Mouse (Mus musculus): ENCODE measurements around the gene Ninj1. TPM values are rescaled to one million over a fixed set of nuclear protein-coding genes. Genes with fewer than 3 reads are reported as not detected.

Gene Ninj1
- total and polyA plus RNA-seq, 3 experiments = 30.5 to 69.8 TPM; not detected in 1

DNA sequence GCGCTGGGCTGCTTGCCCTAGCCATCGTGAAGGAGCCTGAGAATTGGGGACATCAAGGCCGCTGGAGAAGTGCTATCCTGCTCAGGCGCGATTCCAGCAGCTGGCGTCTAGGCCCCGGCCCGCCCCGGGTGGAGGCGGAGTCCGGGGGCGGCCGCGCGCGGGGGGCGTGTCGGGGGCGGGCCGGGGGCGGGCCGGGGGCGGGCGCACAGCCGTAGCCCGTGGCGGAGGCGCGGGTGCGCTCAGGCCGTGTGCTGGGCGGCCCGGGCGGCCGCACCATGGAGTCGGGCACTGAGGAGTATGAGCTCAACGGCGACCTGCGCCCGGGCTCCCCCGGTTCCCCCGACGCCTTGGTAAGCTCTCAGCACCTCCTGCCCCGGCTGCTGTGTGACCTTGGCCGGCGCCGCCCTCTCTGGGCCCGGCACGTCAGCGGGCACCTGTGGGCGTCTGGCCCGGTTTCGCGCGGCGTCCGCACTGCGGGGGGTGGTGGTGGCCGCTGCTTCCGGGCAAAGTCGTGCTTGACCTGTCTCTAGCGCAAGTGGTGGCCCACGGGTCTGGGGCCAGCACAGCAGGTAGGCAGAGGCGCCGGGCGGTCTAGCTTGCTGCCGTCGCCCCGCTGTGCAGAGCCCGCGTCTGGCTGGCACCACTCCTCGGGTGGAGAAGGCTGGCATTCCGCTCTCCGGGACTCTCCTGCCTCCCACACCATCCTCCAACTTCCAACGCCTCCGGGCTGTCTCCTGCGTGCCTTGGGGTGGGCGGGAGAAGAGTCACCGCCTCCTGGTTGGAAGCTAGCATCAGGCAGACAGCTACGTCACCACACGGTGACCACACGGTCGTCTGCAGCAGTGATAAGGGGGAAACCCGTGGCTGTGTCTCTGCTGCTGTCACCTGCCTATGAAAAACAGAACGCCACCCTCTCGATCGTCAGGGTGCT, at the start of gene Ninj1 (continued):
- TF ChIP-seq RAD21 (IDR thresholded peaks at IDR 0.05; ENCODE audit: low read depth, low read length) (no peak), GABPA (IDR thresholded peaks at IDR 0.05; ENCODE audit: low read depth, low read length) (no peak), CTCF (IDR thresholded peaks at IDR 0.05 in 2 of 3, conservative IDR thresholded peaks at IDR 0.05 in 1 of 3; ENCODE audit: control insufficient read depth in 1 of 3, insufficient read depth in 1 of 3, low read depth in 2 of 3, low read length in 3 of 3, poor library complexity in 1 of 3, severe bottlenecking in 1 of 3) (no peak), GATA1 (IDR thresholded peaks at IDR 0.05; ENCODE audit: low read depth, low read length) (peak; percentile 81), USF2 (IDR thresholded peaks at IDR 0.05; ENCODE audit: borderline replicate concordance in 1 of 2, insufficient read depth in 1 of 2, low read depth in 1 of 2, low read length in 2 of 2) (no peak)

DNA sequence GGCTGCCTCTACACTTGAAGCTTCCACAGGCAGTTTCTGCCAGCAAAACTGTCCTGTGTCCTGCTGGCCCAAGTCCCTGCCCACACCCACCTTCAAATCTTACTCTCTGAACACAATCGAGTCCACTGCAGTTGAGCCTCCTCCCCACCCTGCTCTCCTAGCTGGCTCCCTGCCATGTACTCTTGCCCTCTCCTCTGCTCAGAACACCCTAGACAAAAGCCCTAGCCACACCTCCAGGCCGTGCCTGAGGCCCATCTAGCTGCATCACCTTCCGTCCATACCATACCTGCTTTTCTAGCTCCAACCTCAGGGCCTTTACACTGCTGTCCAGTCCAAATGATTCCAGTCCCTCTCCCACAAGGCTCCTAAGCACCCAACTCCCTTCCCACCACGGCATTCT, 46.7 kb upstream of the Ninj1 start:
- Histone ChIP-seq H3K36me3 (ENCODE audit: control insufficient read depth in 1 of 2, insufficient read depth in 2 of 2, low read length in 2 of 2) (no peaks in the 10 kb centered on the region), H3K9ac (ENCODE audit: control insufficient read depth, low read depth, low read length, poor library complexity, severe bottlenecking) (no peak overlapping the region), H3K27me3 (ENCODE audit: control insufficient read depth in 1 of 2, insufficient read depth in 2 of 2, low read length in 2 of 2) (peaks cover 3 to 4% of the 10 kb centered on the region in 2 experiments; a peak in 2 of 4 replicates), H3K4me3 (ENCODE audit: control insufficient read depth in 1 of 2, insufficient read depth in 1 of 2, low read depth in 2 of 2, low read length in 2 of 2) (no peak overlapping the region), H3K27ac (ENCODE audit: control insufficient read depth, low read depth, low read length) (no peak overlapping the region), H3K79me2 (ENCODE audit: control insufficient read depth, insufficient read depth, low read length, poor library complexity) (no peaks in the 10 kb centered on the region), H3K4me1 (ENCODE audit: control insufficient read depth in 1 of 2, insufficient read depth in 2 of 2, low read length in 2 of 2) (no peaks in the 10 kb centered on the region), H3K9me3 (replicated peaks; ENCODE audit: insufficient read depth, low read length) (no peaks in the 10 kb centered on the region)
- no peak for DNase-seq (ENCODE audit: low read depth, low spot score)
- no peak for TF ChIP-seq TCF12 (IDR thresholded peaks at IDR 0.05; ENCODE audit: low read depth, low read length)
- TF ChIP-seq MAX (IDR thresholded peaks at IDR 0.05; ENCODE audit: low read length) = no peak
- TF ChIP-seq MYB (IDR thresholded peaks at IDR 0.05; ENCODE audit: low read depth, low read length) = no peak
- TF ChIP-seq USF2 (IDR thresholded peaks at IDR 0.05; ENCODE audit: borderline replicate concordance in 1 of 2, insufficient read depth in 1 of 2, low read depth in 1 of 2, low read length in 2 of 2) = no peak
- TF ChIP-seq TAL1 (IDR thresholded peaks at IDR 0.05; ENCODE audit: low read length) = no peak
- TF ChIP-seq GABPA (IDR thresholded peaks at IDR 0.05; ENCODE audit: low read depth, low read length) = no peak
- no peak for TF ChIP-seq USF1 (IDR thresholded peaks at IDR 0.05; ENCODE audit: low read depth, low read length)
- TF ChIP-seq MEF2A (IDR thresholded peaks at IDR 0.05; ENCODE audit: extremely low read depth, insufficient replicate concordance, low read depth, low read length, poor library complexity, severe bottlenecking) = no peak
- no peak for TF ChIP-seq BHLHE40 (IDR thresholded peaks at IDR 0.05; ENCODE audit: borderline replicate concordance, low read depth, low read length)
- TF ChIP-seq ZKSCAN1 (IDR thresholded peaks at IDR 0.05; ENCODE audit: low read depth, low read length) = no peak
- TF ChIP-seq MYC (IDR thresholded peaks at IDR 0.05; ENCODE audit: low read depth, low read length) = no peak
- no peak for TF ChIP-seq POLR2A (IDR thresholded peaks at IDR 0.05; ENCODE audit: control insufficient read depth in 1 of 2, insufficient read depth in 1 of 2, low read depth in 1 of 2, low read length in 2 of 2, poor library complexity in 1 of 2)

DNA sequence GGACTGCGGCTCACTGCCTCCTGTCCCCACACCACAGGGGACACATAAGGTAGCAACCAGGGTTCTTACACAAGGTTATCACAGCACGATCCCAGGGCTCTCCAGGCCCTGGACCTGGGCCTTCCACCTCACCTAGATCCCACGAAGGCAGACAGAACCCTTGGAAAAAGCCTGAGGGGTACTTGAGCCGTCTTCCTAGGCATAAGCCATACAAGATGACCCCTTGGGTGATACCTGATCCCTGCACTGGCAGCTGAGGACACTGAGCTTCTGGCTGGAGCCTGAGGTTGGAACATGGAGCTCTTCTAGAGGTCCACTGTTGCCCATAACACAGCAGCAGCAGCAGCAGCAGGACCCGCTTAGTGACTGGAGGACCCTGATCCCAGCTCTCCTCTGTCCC, 44.9 kb upstream of the Ninj1 start:
- Histone ChIP-seq H3K9ac (ENCODE audit: control insufficient read depth, low read depth, low read length, poor library complexity, severe bottlenecking) (no peak overlapping the region), H3K27ac (ENCODE audit: control insufficient read depth, low read depth, low read length) (no peak overlapping the region), H3K79me2 (ENCODE audit: control insufficient read depth, insufficient read depth, low read length, poor library complexity) (no peaks in the 10 kb centered on the region), H3K27me3 (ENCODE audit: control insufficient read depth in 1 of 2, insufficient read depth in 2 of 2, low read length in 2 of 2) (peaks cover 1 to 3% of the 10 kb centered on the region in 2 experiments; a peak in 2 of 4 replicates), H3K9me3 (replicated peaks; ENCODE audit: insufficient read depth, low read length) (no peaks in the 10 kb centered on the region), H3K4me3 (ENCODE audit: control insufficient read depth in 1 of 2, insufficient read depth in 1 of 2, low read depth in 2 of 2, low read length in 2 of 2) (no peak overlapping the region), H3K36me3 (ENCODE audit: control insufficient read depth in 1 of 2, insufficient read depth in 2 of 2, low read length in 2 of 2) (no peaks in the 10 kb centered on the region), H3K4me1 (ENCODE audit: control insufficient read depth in 1 of 2, insufficient read depth in 2 of 2, low read length in 2 of 2) (no peaks in the 10 kb centered on the region)
- TF ChIP-seq MXI1 (IDR thresholded peaks at IDR 0.05; ENCODE audit: low read depth, low read length) (no peak), GABPA (IDR thresholded peaks at IDR 0.05; ENCODE audit: low read depth, low read length) (no peak), ZMIZ1 (IDR thresholded peaks at IDR 0.05; ENCODE audit: low read depth, low read length) (no peak), CTCF (IDR thresholded peaks at IDR 0.05 in 2 of 3, conservative IDR thresholded peaks at IDR 0.05 in 1 of 3; ENCODE audit: control insufficient read depth in 1 of 3, insufficient read depth in 1 of 3, low read depth in 2 of 3, low read length in 3 of 3, poor library complexity in 1 of 3, severe bottlenecking in 1 of 3) (no peak), USF2 (IDR thresholded peaks at IDR 0.05; ENCODE audit: borderline replicate concordance in 1 of 2, insufficient read depth in 1 of 2, low read depth in 1 of 2, low read length in 2 of 2) (no peak), MAX (IDR thresholded peaks at IDR 0.05; ENCODE audit: low read length) (no peak), HCFC1 (IDR thresholded peaks at IDR 0.05; ENCODE audit: low read depth, low read length) (no peak), JUND (IDR thresholded peaks at IDR 0.05; ENCODE audit: low read depth, low read length) (no peak), TBP (IDR thresholded peaks at IDR 0.05; ENCODE audit: low read depth, low read length) (no peak), GATA1 (IDR thresholded peaks at IDR 0.05; ENCODE audit: low read depth, low read length) (no peak), TCF12 (IDR thresholded peaks at IDR 0.05; ENCODE audit: low read depth, low read length) (no peak), POLR2AphosphoS5 (IDR thresholded peaks at IDR 0.05; ENCODE audit: borderline replicate concordance, low read depth, low read length) (no peak), MYC (IDR thresholded peaks at IDR 0.05; ENCODE audit: low read depth, low read length) (no peak), EP300 (IDR thresholded peaks at IDR 0.05; ENCODE audit: low read depth in 1 of 2, low read length in 2 of 2) (no peak), KAT2A (conservative IDR thresholded peaks at IDR 0.05; ENCODE audit: low read depth, low read length) (no peak), ELF1 (IDR thresholded peaks at IDR 0.05; ENCODE audit: low read depth, low read length) (no peak)
- no peak for DNase-seq (ENCODE audit: low read depth, low spot score)

Measured in MEL (cell line).